Mouse (Mus musculus) CD4-positive helper T cell, adult 2 months (primary cell): ENCODE results near the gene Cbfb.
"Not testable (repeated sequence)": the region's sequence is repeated elsewhere in the genome, so short reads cannot be mapped to it uniquely, and the experiment has no call there.

Experiments used
- DNase-seq: peaks from one replicate; pipeline ENCODE4 v3.0.0-alpha.2; 2012; ENCODE audit warnings: low read depth, missing footprints, low spot score

The Cbfb gene

DNA sequence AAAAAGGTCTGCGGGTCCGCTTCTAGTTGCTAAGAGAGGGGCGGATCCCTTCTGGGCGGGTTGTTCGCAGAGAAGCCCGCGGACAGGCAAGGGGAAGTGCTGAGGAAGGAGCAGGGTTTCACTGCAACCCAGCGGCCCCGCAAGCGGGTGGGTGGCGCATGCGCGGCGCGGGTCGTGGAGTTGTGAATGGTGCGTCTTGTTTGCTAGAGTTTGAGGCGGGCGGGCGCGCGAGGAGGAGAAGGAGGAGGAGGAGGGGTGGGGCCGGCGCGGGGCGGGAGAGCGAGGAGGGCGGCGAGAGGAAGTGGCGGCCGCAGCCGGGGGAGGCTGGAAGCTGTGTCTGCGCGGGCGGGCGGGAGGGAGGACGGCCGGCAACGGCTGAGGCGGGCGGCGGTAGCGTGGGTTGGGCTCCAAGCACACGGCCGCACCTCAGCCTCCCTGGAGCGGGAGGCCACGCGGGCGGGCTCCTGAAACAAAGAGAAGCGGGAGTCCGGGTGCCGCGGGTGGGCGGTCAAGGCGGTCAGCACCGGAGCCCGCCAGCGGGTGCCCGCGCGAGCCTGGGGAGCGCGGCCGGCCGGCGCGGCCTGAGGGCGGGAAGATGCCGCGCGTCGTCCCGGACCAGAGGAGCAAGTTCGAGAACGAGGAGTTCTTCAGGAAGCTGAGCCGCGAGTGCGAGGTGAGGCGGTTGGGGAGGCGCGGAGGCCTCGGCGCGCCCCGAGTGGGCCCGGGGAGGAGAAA, at the start of gene Cbfb:
TSS of gene Cbfb (plus strand) at position 294 of the 735 bp plus-strand sequence.
- peak; percentile 97 for DNase-seq

DNA sequence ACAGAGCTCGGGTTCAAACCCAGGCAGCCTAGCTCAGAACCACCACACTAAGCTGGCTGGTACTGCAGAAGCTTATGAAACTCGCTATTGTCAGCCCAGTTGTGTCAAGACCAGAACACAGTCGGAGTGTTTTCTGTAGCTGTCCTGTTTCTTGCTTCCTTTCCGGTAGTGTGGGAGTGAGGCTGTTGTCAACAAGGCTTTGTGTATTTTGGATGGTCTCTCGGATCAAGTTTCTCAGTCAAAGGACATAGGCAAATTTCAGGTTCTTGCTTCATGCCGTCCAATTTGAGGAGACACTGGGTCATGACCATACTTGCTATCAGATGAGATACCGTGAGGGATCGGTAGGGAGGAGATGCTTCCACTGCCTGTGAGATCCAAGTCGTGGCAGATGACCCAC, 40.6 kb upstream of the Cbfb start:
- no peak for DNase-seq

- no peak for DNase-seq
These were observed 39.0 kb upstream of the Cbfb start, which contains the start of gene Ces4a for GRCm38 (mm10) chr8:105131509-105131908. Gene Ces4a (plus strand): TSS chr8:105131800.

- peak; percentile 61 for DNase-seq
These were observed 32.1 kb upstream of the Cbfb start for GRCm38 (mm10) chr8:105138423-105138822.

- DNase-seq: peak; percentile 10
These were observed 28.1 kb upstream of the Cbfb start for GRCm38 (mm10) chr8:105142395-105142794.

DNA sequence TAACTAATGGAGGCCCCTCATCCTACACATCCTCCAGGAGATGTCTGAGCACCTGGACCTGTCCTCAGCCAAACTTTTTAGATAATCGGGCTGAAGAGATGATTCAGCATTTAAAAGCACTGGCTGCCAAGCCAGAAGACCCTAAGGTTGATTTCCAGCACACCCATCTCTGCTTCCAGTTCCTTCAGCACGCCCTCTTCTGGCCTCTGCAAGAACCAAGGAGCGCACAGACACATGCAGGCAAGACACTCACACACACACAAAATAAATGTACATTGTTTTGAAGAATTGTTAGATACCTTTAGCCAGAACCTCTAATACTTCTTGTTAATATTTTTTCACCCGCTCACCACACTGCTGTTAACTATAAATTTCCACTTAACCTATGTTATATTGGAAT, 18.8 kb upstream of the Cbfb start:
- no peak for DNase-seq

GRCm38 (mm10) chr8:105152623-105153398, 17.7 kb upstream of the Cbfb start:
- no peak for DNase-seq

DNA sequence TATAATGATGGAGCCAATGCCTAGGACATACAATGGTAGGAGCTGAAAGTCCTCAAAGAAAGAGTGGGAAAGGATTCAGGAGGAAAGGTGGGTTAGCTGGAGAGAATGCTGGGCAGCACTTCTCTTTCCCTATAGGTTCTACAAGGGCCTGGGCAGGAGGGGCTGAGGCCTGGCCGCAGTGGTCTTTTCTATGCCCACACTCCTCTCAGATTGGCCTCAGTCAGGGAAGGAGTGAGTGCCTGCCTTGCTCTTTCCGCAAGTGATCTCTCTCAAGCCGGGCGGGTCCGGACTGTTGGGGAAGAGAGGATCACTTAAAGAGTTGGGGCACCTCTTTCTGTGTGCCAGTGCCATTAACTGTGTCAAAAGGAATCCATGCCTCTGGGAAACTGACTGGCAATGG, 16.2 kb upstream of the Cbfb start:
- no peak for DNase-seq

DNA sequence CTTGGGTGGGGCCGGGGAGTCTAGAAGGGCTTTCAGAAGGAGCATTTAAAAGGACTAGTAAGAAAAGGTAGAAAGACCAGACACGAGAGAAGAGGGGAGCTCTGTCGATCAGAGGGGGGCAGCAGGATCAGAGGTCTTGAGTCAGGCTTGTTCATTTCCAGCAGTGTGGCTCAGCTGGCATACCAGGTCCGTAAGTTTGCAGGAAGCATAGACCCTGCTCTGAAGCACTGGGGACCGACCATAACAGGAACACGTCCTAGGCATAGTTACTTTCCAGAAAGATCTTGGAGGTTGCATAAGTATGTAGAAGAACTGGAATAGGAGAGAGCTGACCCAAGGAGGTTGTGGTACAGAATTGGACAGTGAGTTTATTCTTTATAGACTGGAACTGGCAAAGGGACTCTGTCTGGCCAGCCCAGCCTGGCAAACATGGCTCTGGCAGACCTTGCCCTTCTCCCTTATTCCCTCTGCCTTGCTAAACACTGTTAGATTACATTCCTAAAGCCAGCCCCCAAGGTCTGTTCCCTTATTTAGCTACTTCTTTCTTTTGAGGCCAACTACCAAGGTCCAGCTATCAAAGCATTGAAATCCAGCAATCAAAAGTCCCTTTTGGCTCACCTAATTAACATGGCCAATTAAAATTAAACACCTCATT, 15.3 kb upstream of the Cbfb start:
- DNase-seq: no peak

- DNase-seq: peak; percentile 71
These were observed 12.9 kb upstream of the Cbfb start for GRCm38 (mm10) chr8:105157555-105157954.

DNA sequence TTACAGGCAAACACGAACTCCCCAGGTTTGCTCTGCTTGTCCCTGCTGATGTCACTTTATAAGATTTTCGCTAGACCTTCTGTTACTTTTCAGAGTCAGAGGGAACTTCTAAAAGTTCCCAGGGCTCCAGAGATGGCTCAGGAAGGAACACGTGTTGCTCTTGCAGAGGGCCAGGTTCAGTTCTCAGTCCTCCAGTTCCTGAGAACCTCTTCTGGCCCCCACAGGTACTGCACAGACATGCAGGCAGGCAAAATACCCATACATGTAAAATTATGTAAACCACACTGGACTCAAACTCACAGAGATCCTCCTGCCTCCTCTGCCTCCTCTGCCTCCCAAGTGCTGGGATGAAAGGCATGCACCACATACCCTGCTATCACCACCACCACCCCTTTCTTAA, 12.4 kb upstream of the Cbfb start:
- DNase-seq: no peak

GRCm38 (mm10) chr8:105161121-105161652, 9.3 kb upstream of the Cbfb start:
- DNase-seq: no peak

GRCm38 (mm10) chr8:105164272-105164902, 6.1 kb upstream of the Cbfb start:
- no peak for DNase-seq

DNA sequence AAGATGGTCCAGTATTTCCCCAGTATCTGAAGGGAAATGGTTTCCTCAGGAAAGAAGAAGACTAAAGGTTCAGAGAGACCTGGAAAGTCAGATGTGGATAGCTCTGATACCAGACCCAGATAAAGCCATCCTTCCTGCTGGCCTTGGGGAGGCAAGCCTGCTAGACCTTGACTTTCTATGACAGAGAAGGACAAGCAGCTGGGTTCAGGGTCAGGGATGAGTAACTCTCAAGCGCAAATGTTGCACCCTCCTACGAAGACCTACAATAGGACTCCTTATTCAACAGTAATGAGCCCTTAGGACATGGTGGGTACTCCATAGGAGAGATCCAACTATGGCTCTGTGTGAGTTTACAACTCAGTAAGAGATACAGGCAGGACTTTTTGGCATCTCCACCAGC, 5.3 kb upstream of the Cbfb start:
- DNase-seq: no peak

DNA sequence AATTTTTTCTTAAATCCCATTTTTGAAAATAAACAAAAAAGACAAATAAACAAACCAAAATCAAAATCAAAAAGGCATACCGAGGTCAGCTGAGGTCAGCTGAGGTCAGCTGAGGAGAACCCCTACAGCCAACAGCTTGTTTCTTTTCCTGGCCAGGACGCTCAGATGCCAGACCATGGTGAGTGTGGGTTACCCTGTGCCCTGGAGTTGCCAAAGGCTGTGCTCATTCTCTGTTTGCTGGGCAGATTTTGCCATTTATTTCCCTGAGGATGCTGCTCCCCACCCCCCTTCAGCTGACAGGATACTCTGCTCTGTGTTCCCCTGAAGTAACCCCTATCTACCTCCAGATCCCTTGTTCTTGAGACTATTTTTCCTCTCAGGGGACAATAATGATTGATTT, 3.4 kb upstream of the Cbfb start:
- no peak for DNase-seq

- DNase-seq: no peak
These were observed 892 bp upstream of the Cbfb start for GRCm38 (mm10) chr8:105169582-105169981.

DNA sequence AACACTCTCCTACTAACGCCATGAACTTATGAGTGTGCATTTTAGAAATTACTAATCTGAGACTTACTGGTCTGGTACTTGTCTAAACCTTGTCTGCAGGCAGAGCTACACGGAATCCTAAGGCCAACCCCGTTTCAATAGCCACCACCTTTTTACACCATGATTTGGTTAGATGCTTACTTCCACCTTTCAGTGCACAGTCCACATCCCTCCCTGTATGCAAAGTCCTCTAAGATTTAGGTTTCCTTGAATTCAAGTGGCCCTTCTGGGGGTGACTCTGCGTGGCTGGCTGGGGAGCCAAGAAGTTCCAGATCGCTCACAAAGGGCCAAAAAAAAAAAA, 463 bp upstream of the Cbfb start:
- DNase-seq: no peak

DNA sequence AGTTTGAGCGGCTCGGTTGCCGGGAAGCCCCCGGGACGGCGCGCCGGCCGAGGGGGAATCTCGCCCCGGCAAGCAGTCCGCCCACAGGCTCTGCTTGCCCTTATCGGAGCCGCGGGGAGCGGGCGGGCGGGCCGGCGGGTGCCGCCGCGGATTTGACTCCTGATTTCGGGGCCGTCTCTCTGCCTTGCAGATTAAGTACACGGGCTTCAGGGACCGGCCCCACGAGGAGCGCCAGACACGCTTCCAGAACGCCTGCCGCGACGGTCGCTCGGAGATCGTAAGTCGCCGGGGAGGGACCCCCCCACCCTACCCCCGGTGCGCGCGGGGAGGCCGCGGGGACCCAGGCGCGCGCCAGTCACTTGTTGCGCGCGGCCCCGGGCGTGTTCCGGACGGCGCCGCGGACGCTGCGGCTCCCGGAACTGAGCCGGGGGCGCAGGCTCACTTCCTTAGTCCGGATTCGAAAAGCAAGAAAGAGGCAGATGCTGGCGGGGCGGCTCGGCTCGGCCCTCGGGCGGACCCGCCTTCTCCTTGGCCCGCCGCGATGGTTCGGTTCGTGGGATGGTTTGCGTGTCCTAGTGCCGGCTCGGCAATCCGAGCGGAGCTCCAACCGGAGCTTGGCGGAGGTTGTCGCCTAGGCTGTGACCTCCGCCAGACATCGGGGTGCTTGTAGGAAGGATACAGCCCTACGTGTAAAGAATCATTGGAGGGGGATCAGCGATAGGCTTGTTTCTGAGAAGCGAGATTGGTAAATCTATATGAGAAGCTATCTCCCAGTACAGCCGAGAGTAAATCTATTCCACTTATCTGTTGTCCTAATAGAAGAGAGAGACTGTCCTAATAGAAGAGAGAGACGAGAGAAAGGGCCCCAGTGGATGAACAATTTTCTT, 885 bp downstream of the Cbfb start:
- DNase-seq: peak; percentile 86

DNA sequence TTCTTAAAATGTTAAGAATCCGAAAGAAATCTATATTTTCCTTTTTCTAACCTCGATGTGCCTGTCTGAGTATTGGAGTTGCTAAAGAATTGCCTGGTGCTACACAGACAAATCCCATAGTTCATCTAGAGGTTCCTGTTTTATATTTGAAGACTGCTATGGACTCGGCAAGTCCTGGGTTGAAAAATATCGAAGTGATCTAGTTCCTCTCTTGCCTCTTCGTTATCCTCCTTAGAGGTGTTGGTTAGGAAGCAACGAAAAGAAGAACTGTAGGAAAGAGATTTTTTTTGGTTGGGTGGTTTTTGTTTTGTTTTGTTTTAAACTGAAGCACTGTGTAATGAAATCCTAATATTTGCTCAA, 1.5 kb downstream of the Cbfb start:
- no peak for DNase-seq

- DNase-seq: not testable (repeated sequence)
These were observed 4.8 kb downstream of the Cbfb start for GRCm38 (mm10) chr8:105175287-105175686.

DNA sequence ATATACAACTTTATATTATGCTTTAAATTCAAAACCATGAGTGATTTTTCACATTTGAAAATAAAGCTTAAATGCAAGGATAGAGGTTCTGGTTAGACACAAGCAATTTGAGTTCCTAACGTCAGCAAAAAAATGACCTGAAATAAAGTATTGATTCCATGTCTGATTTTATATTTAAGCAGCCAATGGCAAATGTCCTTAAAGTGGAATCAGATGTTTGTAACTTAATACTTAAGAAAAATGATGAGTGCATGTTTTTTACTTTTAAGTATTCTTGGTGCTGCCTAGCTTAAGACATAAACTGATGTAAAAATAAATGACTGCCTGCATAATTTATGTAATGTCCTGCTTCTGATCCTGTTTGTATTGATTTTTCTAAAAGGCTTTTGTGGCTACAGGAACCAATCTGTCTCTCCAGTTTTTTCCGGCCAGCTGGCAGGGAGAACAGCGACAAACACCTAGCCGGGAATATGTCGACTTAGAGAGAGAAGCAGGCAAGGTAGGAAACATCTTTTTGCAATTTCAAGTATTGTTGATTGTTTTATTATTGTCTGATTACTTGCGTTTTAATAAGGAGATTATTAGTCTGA, 7.8 kb downstream of the Cbfb start:
- DNase-seq: no peak
